Mouse (Mus musculus): Measurements from ENCODE around the gene R3hdm2.

DNA sequence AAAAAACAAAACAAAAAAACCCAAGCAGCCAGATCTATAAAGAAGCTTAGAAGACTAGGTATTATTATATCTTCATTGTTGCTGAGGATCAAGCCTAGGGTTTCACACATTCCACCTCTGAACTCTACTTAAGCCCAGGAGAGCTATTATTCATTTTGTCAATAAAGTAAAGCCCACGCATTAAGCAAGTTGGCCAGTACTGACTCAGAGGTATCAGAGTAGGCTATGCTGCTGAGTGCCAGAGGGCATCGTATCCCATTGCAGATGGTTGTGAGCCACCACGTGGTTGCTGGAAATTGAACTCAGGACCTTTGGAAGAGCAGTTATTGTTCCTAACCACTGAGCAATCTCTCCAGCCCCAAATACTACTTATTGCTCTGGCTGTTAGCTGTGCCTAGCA is 163.8 kb downstream of the R3hdm2 start:
- TF ChIP-seq CTCF (conservative IDR thresholded peaks at IDR 0.05; ENCODE audit: insufficient read depth, insufficient read length, low read depth, low read length) (no peak), POLR2A (IDR thresholded peaks at IDR 0.05; ENCODE audit: low read depth, low read length) (no peak)
